Mouse (Mus musculus) cerebellum, adult 2 months (tissue): ENCODE data around the gene Gm7168.
"Not testable (repeated sequence)": the region's sequence is repeated elsewhere in the genome, so short reads cannot be mapped to it uniquely, and the experiment has no call there.

Experiments used
- CTCF ChIP-seq: fragments of 200-500 bp; IDR thresholded peaks from 2 replicates; pipeline ENCODE4 v1.5.1; 2011; ENCODE audit warnings: low read depth, mild to moderate bottlenecking, control low read depth, low read length, moderate library complexity, borderline replicate concordance; ENCODE audit not compliant: insufficient read depth
- POLR2A ChIP-seq: fragments of 200-500 bp; IDR thresholded peaks from 2 replicates; pipeline ENCODE4 v1.6.1; 2011; ENCODE audit warnings: low read length, control low read depth, borderline replicate concordance; ENCODE audit not compliant: insufficient read depth

DNA sequence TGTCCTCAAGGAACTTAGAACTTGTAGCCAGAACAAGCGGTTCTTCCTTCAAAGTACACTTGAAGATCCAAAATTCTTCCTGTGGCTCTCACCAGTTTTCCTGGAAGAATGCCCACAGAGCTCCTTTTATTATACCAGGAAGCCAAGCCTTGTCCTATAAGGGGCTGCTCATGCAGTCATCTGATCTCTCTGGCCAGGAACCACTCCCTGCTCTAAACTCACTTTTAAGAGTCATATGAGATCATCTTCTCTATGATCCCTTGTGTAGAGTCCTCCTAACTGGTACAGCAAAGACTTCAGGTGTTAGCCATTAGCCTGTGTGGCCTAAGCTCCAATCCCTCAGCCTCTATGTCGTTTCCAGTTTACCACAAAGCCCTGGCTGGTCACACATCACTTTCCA, 21.7 kb downstream of the Gm7168 start:
- TF ChIP-seq POLR2A, CTCF: not testable (repeated sequence)
